ENCODE assay signal across 8 mouse cellular contexts in the genomic region with DNA sequence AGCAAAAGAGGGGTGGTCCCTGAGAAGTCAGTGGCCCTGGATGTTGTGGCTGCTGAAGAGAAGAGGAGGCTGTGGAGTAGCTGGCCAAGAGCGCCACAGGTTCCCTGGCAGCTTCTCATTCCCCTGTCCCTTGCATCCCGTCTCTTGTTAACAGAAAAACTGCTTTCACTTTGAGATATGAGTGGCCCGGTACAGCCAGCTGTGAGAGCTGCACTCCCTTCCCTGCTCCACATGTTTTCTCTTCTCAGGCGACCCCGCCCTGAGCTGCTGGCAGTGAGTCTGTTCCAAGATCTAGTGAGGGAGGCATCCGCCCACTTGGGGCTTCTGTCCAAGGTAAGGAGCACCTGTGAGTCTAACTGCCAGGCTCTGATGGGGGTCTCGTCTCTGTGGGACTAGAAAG. TPM values are rescaled to one million over a fixed set of nuclear protein-coding genes. Genes with fewer than 3 reads are reported as not detected.
A peak's percentile ranks its signal among the peaks of the same experiment; 100 is the strongest.
DNase-seq lines count a peak whose midpoint lies in the region; ATAC-seq and TF ChIP-seq lines count a peak whose summit lies in the region.
"Not testable (repeated sequence)": the region's sequence is repeated elsewhere in the genome, so short reads cannot be mapped to it uniquely, and the experiment has no call there.
"Had no signal": no experiment of that assay in that cellular context is flagged by ENCODE, and none has a peak within 500 bp of the region (broad histone marks: within the 10 kb centered on the region; RNA-seq: fewer than 3 reads in every experiment).

No protein-coding gene starts in this region.

- H3K4me3 ChIP-seq in gastrocnemius, adult 2 months: peak overlapping the region; percentile 56
- H3K4me3 ChIP-seq in kidney, embryonic 15.5 days (replicated peaks); lung, adult 2 months (replicated peaks; ENCODE audit: extremely low read depth, low read depth, low read length): not testable (repeated sequence)

- TF ChIP-seq CTCF in gastrocnemius, adult 2 months (IDR thresholded peaks at IDR 0.05); lung, adult 2 months (IDR thresholded peaks at IDR 0.05; ENCODE audit: insufficient read depth, low read length): not testable (repeated sequence)

- not testable (repeated sequence) for ATAC-seq in kidney, embryonic 15.5 days (replicated peaks; ENCODE audit: low FRiP score)

- intact Hi-C loops in gastrocnemius, adult 2 months (cut with DNase I); heart, postnatal 25 days (cut with DNase I): not testable (repeated sequence)

- H3K27ac ChIP-seq in gastrocnemius, adult 2 months: peak overlapping the region; percentile 73
- not testable (repeated sequence) for H3K27ac ChIP-seq in kidney, embryonic 15.5 days

- not testable (repeated sequence) for H3K27me3 ChIP-seq in kidney, embryonic 15.5 days

- H3K4me1 ChIP-seq in kidney, embryonic 15.5 days: 0 out of 2 replicates have a peak, but pooled peaks cover 10% of the 10 kb centered on the region
- H3K4me1 ChIP-seq in lung, adult 2 months (ENCODE audit: control insufficient read depth, insufficient read depth, low read length): not testable (repeated sequence)

- DNase-seq in NIH3T3 (ENCODE audit: low read depth): peak; percentile 40
- DNase-seq in gastrocnemius, adult 2 months: peak; percentile 46
- DNase-seq in heart, adult 9 months (ENCODE audit: low spot score in 2 of 2): peak; percentile 68
- DNase-seq in heart, postnatal 25 days (ENCODE audit: low spot score): peak; percentile 43
- peak; percentile 23 for DNase-seq in lung, adult 2 months
- DNase-seq in ovary, postnatal 14 days (ENCODE audit: low spot score): peak; percentile 38

- not testable (repeated sequence) for H3K36me3 ChIP-seq in kidney, embryonic 15.5 days

- TF ChIP-seq POLR2A in lung, adult 2 months (IDR thresholded peaks at IDR 0.05; ENCODE audit: borderline replicate concordance, extremely low read depth, low read depth, low read length): 0 out of 2 replicates have a peak, but pooled peaks have one; percentile 14

- WGBS in kidney, embryonic 15.5 days: 30% methylated on average over 7 of the region's 7 CpGs
- WGBS in lung, adult 2 months: 12% methylated on average over 7 of the region's 7 CpGs

- peak overlapping the region; percentile 21; the same call in 1 of the 2 replicates for H3K4me2 ChIP-seq in kidney, embryonic 15.5 days

- not testable (repeated sequence) for H3K9ac ChIP-seq in kidney, embryonic 15.5 days

- not testable (repeated sequence) for H3K9me3 ChIP-seq in kidney, embryonic 15.5 days (replicated peaks)

RNA-seq across cellular contexts. Expression of a gene that starts 16.9 kb away (rescaled TPM):
- total RNA-seq in gastrocnemius, adult 2 months (2021): 1 to 10 TPM; 2.8 to 4.0 TPM
- 1 to 10 TPM; 4.8 to 6.5 TPM for total RNA-seq in heart, postnatal 25 days (2021)
- polyA plus RNA-seq in kidney, embryonic 15.5 days (2015; fragmentation: Nextera tagmentation; extraction: Ambion mirVana): 19.1 and 20.8 TPM in 2 replicates
- 42.6 and 74.6 TPM in 2 replicates for polyA plus RNA-seq in lung, adult 2 months (2012; rRNA removed)
- total RNA-seq: megakaryocyte-erythroid progenitor cell, adult 5-6 weeks had no signal
